Mouse (Mus musculus) heart, postnatal 0 days (tissue): ENCODE results near the gene Lim2. TPM values are rescaled to one million over a fixed set of nuclear protein-coding genes. Genes with fewer than 3 reads are reported as not detected.

ENCODE experiments used
- ATAC-seq: fragments of 200-750 bp; cut with Nextera tagmentation; 2 replicates; pipeline ENCODE4 v1.8.0; 2017; ENCODE audit warnings: low read depth, moderate number of reproducible peaks, moderate library complexity; ENCODE audit not compliant: insufficient read depth
- DNase-seq: peaks from one replicate; pipeline ENCODE4 v3.0.0-alpha.2; 2016; ENCODE audit warnings: low spot score
- H3K27ac ChIP-seq: fragments of 300-500 bp; sonication (generic); 2 replicates; pipeline ENCODE4 v1.5.1; 2014; ENCODE audit warnings: low read depth, mild to moderate bottlenecking
- H3K27me3 ChIP-seq: fragments of 300-500 bp; sonication (generic); 2 replicates; pipeline ENCODE4 v1.6.1; 2014; ENCODE audit warnings: low read length, mixed read lengths; ENCODE audit not compliant: control insufficient read depth, insufficient read depth
- H3K36me3 ChIP-seq: fragments of 300-500 bp; sonication (generic); replicated peaks from 2 replicates; pipeline ENCODE4 v1.6.1; 2014; ENCODE audit warnings: low read length, mixed read lengths; ENCODE audit not compliant: control insufficient read depth, insufficient read depth
- H3K4me1 ChIP-seq: fragments of 300-500 bp; sonication (generic); 2 replicates; pipeline ENCODE4 v1.6.1; 2014; ENCODE audit warnings: antibody characterized with exemption; ENCODE audit not compliant: control insufficient read depth, insufficient read depth
- H3K4me2 ChIP-seq: fragments of 300-500 bp; sonication (generic); 2 replicates; pipeline ENCODE4 v1.6.1; 2014; ENCODE audit warnings: low read depth, mild to moderate bottlenecking, low read length, moderate library complexity
- H3K4me3 ChIP-seq: fragments of 300-500 bp; sonication (generic); 2 replicates; pipeline ENCODE4 v1.5.1; 2014; ENCODE audit warnings: low read depth, low read length
- H3K9ac ChIP-seq: fragments of 300-500 bp; sonication (generic); replicated peaks from 2 replicates; pipeline ENCODE4 v1.6.1; 2014; ENCODE audit warnings: low read depth, low read length, mixed read lengths
- H3K9me3 ChIP-seq: fragments of 300-500 bp; sonication (generic); replicated peaks from 2 replicates; pipeline ENCODE4 v1.6.1; 2016; ENCODE audit warnings: low read length; ENCODE audit not compliant: control insufficient read depth
- CTCF ChIP-seq: IDR thresholded peaks from 2 replicates; pipeline ENCODE4 v1.5.1; 2016; ENCODE audit warnings: antibody characterized with exemption, control low read depth, low read depth
- EP300 ChIP-seq: IDR thresholded peaks from 2 replicates; pipeline ENCODE4 v1.6.1; 2016; ENCODE audit warnings: antibody characterized with exemption, low read depth
- WGBS: fragments of 180-500 bp; shearing (Covaris S2); extraction: QIAGEN DNeasy Blood & Tissue Kit; methylation state at CpG from one replicate; pipeline ENCODE4 v1.1.7; 2014; 5-methylcytosine and 5-hydroxymethylcytosine counted together
- polyA plus RNA-seq: library from polyadenylated mRNA; unstranded; fragments of >200 nt; fragmentation: Nextera tagmentation; extraction: Ambion mirVana; gene quantifications from 2 replicates; pipeline ENCODE4 v1.2.1, GENCODE M21; 2015
- total RNA-seq: library from RNA; depleted of rRNA; stranded (reverse); fragments of >200 nt; gene quantifications from 2 replicates; pipeline ENCODE4 v1.2.3, GENCODE M21; 2014; ENCODE audit warnings: low replicate concordance

Lim2 gene
- total and polyA plus RNA-seq, 2 experiments from 2014 or later = not detected

GRCm38 (mm10) chr7:43466099-43466694, 38.7 kb downstream of the Lim2 start:
- H3K27ac ChIP-seq = no peak overlapping the region
- no peaks in the 10 kb centered on the region for H3K9me3 ChIP-seq
- peak; percentile 71 for ATAC-seq

GRCm38 (mm10) chr7:43470373-43470772, 42.9 kb downstream of the Lim2 start:
- Histone ChIP-seq H3K27me3 (peaks cover 13% of the 10 kb centered on the region), H3K27ac (no peak overlapping the region), H3K4me1 (no peaks in the 10 kb centered on the region; the same call in 1 of the 2 replicates), H3K9me3 (no peaks in the 10 kb centered on the region), H3K9ac (no peak overlapping the region), H3K36me3 (peaks cover 3% of the 10 kb centered on the region), H3K4me2 (no peak overlapping the region), H3K4me3 (no peak overlapping the region)
- DNase-seq = no peak
- peak; percentile 40 for TF ChIP-seq CTCF
- no peak for TF ChIP-seq EP300
- no peak for ATAC-seq
- 43% methylated on average over 8 of the region's 8 CpGs for WGBS

More at GRCm38 (mm10) chr7:43466099-43466694, 38.7 kb downstream of the Lim2 start:
- WGBS = under 1% methylated on average over 32 of the region's 33 CpGs
- Histone ChIP-seq H3K27me3 (no peaks in the 10 kb centered on the region), H3K9ac (0 out of 2 replicates have a peak overlapping the region, but pooled peaks have one; percentile 16), H3K36me3 (peaks cover 3% of the 10 kb centered on the region), H3K4me3 (peak overlapping the region; percentile 43), H3K4me2 (peak overlapping the region; percentile 72), H3K4me1 (peaks cover 5% of the 10 kb centered on the region)
- TF ChIP-seq EP300 = no peak
- TF ChIP-seq CTCF = peak; percentile 96
- DNase-seq = peak; percentile 90

- Histone ChIP-seq H3K4me1 (no peaks in the 10 kb centered on the region), H3K27ac (no peak overlapping the region), H3K9ac (no peak overlapping the region; the same call in 1 of the 2 replicates), H3K4me2 (no peak overlapping the region), H3K9me3 (no peaks in the 10 kb centered on the region), H3K36me3 (peaks cover 3% of the 10 kb centered on the region), H3K27me3 (peaks cover 49% of the 10 kb centered on the region), H3K4me3 (no peak overlapping the region)
- ATAC-seq (no peak), DNase-seq (no peak)
- TF ChIP-seq CTCF (0 out of 2 replicates have a peak, but pooled peaks have one; percentile 4), EP300 (no peak)
- 7% methylated on average over 23 of the region's 23 CpGs for WGBS
Observed at GRCm38 (mm10) chr7:43475706-43476105, 48.2 kb downstream of the Lim2 start.

- ATAC-seq (no peak), DNase-seq (no peak)
Observed at GRCm38 (mm10) chr7:43476376-43476775, 48.9 kb downstream of the Lim2 start.

GRCm38 (mm10) chr7:43481191-43481590, 53.7 kb downstream of the Lim2 start:
- Histone ChIP-seq H3K27ac (no peak overlapping the region), H3K4me1 (peaks cover 5% of the 10 kb centered on the region; the same call in 1 of the 2 replicates), H3K36me3 (no peaks in the 10 kb centered on the region), H3K27me3 (peaks cover 28% of the 10 kb centered on the region), H3K4me2 (no peak overlapping the region), H3K9me3 (no peaks in the 10 kb centered on the region), H3K4me3 (no peak overlapping the region), H3K9ac (no peak overlapping the region)
- 63% methylated on average over 3 of the region's 3 CpGs for WGBS
- ATAC-seq = no peak
- TF ChIP-seq CTCF (no peak), EP300 (no peak)
- DNase-seq = no peak

More at GRCm38 (mm10) chr7:43476376-43476775, 48.9 kb downstream of the Lim2 start:
- TF ChIP-seq EP300 (no peak), CTCF (no peak)
- Histone ChIP-seq H3K4me2 (no peak overlapping the region), H3K9ac (no peak overlapping the region), H3K4me1 (no peaks in the 10 kb centered on the region), H3K27me3 (peaks cover 49% of the 10 kb centered on the region), H3K36me3 (no peaks in the 10 kb centered on the region), H3K27ac (no peak overlapping the region), H3K9me3 (no peaks in the 10 kb centered on the region), H3K4me3 (no peak overlapping the region)
- WGBS = 3% methylated on average over 13 of the region's 13 CpGs
